Mouse (Mus musculus) liver, embryonic 11.5 days (tissue): Measurements from ENCODE around the gene Phka1. TPM values are rescaled to one million over a fixed set of nuclear protein-coding genes. Genes with fewer than 3 reads are reported as not detected.

Experiments
- ATAC-seq: fragments of 200-750 bp; cut with Nextera tagmentation; replicated peaks from 2 replicates; pipeline ENCODE4 v1.8.0; 2017; ENCODE audit warnings: moderate number of reproducible peaks, mild to moderate bottlenecking, moderate TSS enrichment, moderate library complexity; ENCODE audit not compliant: low FRiP score
- DNase-seq: peaks from one replicate; pipeline ENCODE4 v3.0.0-alpha.2; 2017; ENCODE audit warnings: low spot score
- H3K27ac ChIP-seq: fragments of 300-500 bp; sonication (generic); 2 replicates; pipeline ENCODE4 v1.5.1; 2014; ENCODE audit warnings: mild to moderate bottlenecking, low read depth, low read length, control low read depth
- H3K27me3 ChIP-seq: fragments of 300-500 bp; sonication (generic); replicated peaks from 2 replicates; pipeline ENCODE4 v1.6.1; 2014; ENCODE audit warnings: low read length, mixed read lengths; ENCODE audit not compliant: control insufficient read depth, insufficient read depth
- H3K36me3 ChIP-seq: fragments of 300-500 bp; sonication (generic); 2 replicates; pipeline ENCODE4 v1.6.1; 2014; ENCODE audit warnings: mild to moderate bottlenecking, low read length, moderate library complexity, mixed read lengths; ENCODE audit not compliant: control insufficient read depth, insufficient read depth
- H3K4me1 ChIP-seq: fragments of 300-500 bp; sonication (generic); replicated peaks from 2 replicates; pipeline ENCODE4 v1.6.1; 2014; ENCODE audit warnings: low read length, mixed read lengths; ENCODE audit not compliant: control insufficient read depth, insufficient read depth
- H3K4me2 ChIP-seq: fragments of 300-500 bp; sonication (generic); 2 replicates; pipeline ENCODE4 v1.6.1; 2014; ENCODE audit warnings: mild to moderate bottlenecking, control low read depth, moderate library complexity
- H3K4me3 ChIP-seq: fragments of 300-500 bp; sonication (generic); 2 replicates; pipeline ENCODE4 v1.5.1; 2014; ENCODE audit warnings: low read depth, low read length, control low read depth
- H3K9ac ChIP-seq: fragments of 300-500 bp; sonication (generic); 2 replicates; pipeline ENCODE4 v1.6.1; 2014; ENCODE audit warnings: low read depth, low read length, control low read depth
- H3K9me3 ChIP-seq: fragments of 300-500 bp; sonication (generic); 2 replicates; pipeline ENCODE4 v1.6.1; 2016; ENCODE audit warnings: low read length, inconsistent platforms, mixed read lengths; ENCODE audit not compliant: control insufficient read depth
- WGBS: fragments of 180-500 bp; shearing (Covaris S2); extraction: QIAGEN DNeasy Blood & Tissue Kit; methylation state at CpG from one replicate; pipeline ENCODE4 v1.1.7; 2014; 5-methylcytosine and 5-hydroxymethylcytosine counted together
- polyA plus RNA-seq: library from polyadenylated mRNA; unstranded; fragments of >200 nt; fragmentation: Nextera tagmentation; extraction: Ambion mirVana; gene quantifications from 2 replicates; pipeline ENCODE4 v1.2.1, GENCODE M21; 2014

Gene Phka1
- polyA plus RNA-seq, 1 experiment from 2014 or later = 3.8 TPM

DNA sequence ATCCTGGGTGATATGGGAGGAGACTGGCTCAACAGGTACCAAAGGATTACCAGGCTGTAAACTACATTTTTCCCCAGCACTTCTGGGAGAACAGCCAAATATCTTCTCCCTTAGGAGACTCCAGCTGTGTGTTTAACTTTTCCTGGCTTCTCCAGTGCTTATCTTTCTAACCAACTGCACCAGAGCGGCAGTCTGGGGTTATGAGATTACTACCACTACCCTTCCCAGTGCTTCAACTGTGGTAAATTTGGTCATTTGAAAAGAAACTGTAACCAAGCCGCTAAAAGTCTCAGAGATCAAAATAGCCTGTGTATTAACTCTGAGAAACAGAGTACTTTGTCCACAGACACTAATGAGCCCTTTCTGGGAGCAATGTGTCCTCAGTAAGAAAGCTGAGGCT, 42.8 kb downstream of the Phka1 start:
- no peak overlapping the region for H3K4me2 ChIP-seq
- H3K9ac ChIP-seq = no peak overlapping the region
- no peaks in the 10 kb centered on the region for H3K9me3 ChIP-seq
- H3K4me1 ChIP-seq = no peaks in the 10 kb centered on the region
- H3K36me3 ChIP-seq = no peaks in the 10 kb centered on the region
- DNase-seq (no peak), ATAC-seq (no peak; the same call in 1 of the 2 replicates)
- 48% methylated on average over 2 of the region's 2 CpGs for WGBS
- H3K4me3 ChIP-seq = no peak overlapping the region
- 0 out of 2 replicates have a peak, but pooled peaks cover 3% of the 10 kb centered on the region for H3K27me3 ChIP-seq
- H3K27ac ChIP-seq = no peak overlapping the region

GRCm38 (mm10) chrX:102588560-102588959, 55.5 kb downstream of the Phka1 start:
- DNase-seq = no peak
- no peak overlapping the region for H3K4me3 ChIP-seq
- WGBS = 73% methylated on average over 1 of the region's 1 CpGs
- no peaks in the 10 kb centered on the region for H3K4me1 ChIP-seq
- H3K4me2 ChIP-seq = no peak overlapping the region
- no peak for ATAC-seq
- no peak overlapping the region for H3K9ac ChIP-seq
- peaks cover 3% of the 10 kb centered on the region; the same call in 1 of the 2 replicates for H3K27me3 ChIP-seq
- no peaks in the 10 kb centered on the region for H3K36me3 ChIP-seq
- no peak overlapping the region for H3K27ac ChIP-seq
- H3K9me3 ChIP-seq = no peaks in the 10 kb centered on the region

- H3K9ac ChIP-seq = no peak overlapping the region
- 10% methylated on average over 1 of the region's 1 CpGs for WGBS
- peaks cover 3% of the 10 kb centered on the region; the same call in 1 of the 2 replicates for H3K27me3 ChIP-seq
- H3K4me1 ChIP-seq = no peaks in the 10 kb centered on the region
- H3K4me2 ChIP-seq = no peak overlapping the region
- DNase-seq = no peak
- H3K4me3 ChIP-seq = no peak overlapping the region
- no peak overlapping the region for H3K27ac ChIP-seq
- no peaks in the 10 kb centered on the region for H3K36me3 ChIP-seq
- no peaks in the 10 kb centered on the region for H3K9me3 ChIP-seq
- ATAC-seq = no peak
Observed at GRCm38 (mm10) chrX:102571186-102571585, 72.9 kb downstream of the Phka1 start.

DNA sequence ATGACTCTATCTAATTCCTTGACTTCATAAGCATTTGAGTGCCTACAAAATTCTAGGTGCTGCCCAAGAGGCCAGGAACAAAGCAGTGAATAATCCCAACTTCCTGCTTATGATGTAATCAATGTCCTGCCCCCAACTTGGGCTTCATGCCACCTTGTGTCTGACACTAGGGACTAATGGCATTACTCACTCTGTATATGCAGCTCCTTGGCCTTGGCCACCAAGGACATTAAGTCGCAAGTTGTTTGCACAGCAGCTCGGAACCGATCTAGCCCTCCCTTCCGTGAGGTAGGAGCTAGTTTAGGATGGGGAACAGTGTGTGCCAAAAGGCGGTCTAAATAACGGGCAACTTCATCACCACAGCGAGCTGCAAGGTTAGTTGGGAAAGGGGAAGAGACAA, 87.1 kb downstream of the Phka1 start:
- Histone ChIP-seq H3K9ac (no peak overlapping the region), H3K27ac (no peak overlapping the region), H3K9me3 (no peaks in the 10 kb centered on the region), H3K4me1 (no peaks in the 10 kb centered on the region), H3K36me3 (no peaks in the 10 kb centered on the region), H3K27me3 (peaks cover 4% of the 10 kb centered on the region), H3K4me3 (no peak overlapping the region), H3K4me2 (no peak overlapping the region)
- ATAC-seq (no peak), DNase-seq (no peak)
- 89% methylated on average over 7 of the region's 7 CpGs for WGBS

- Histone ChIP-seq H3K27ac (no peak overlapping the region), H3K4me2 (no peak overlapping the region), H3K9me3 (no peaks in the 10 kb centered on the region), H3K36me3 (no peaks in the 10 kb centered on the region), H3K4me3 (no peak overlapping the region), H3K27me3 (peaks cover 10% of the 10 kb centered on the region), H3K9ac (no peak overlapping the region), H3K4me1 (no peaks in the 10 kb centered on the region)
- ATAC-seq = no peak
- no peak for DNase-seq
- 58% methylated on average over 4 of the region's 4 CpGs for WGBS
Observed at GRCm38 (mm10) chrX:102509205-102509604, 134.8 kb downstream of the Phka1 start.

- peak within 1 kb of the TSS; percentile 65 for H3K4me3 ChIP-seq
- H3K9me3 ChIP-seq = no peaks in the 10 kb centered on the region
- DNase-seq = peak; percentile 40
- H3K4me2 ChIP-seq = peak within 1 kb of the TSS; percentile 66
- WGBS = 16% methylated on average over 26 of the region's 27 CpGs
- H3K27ac ChIP-seq = no peak within 1 kb of the TSS
- peak within 1 kb of the TSS; percentile 66 for H3K9ac ChIP-seq
- no peaks in the 10 kb centered on the region for H3K4me1 ChIP-seq
- peaks cover 13% of the 10 kb centered on the region for H3K27me3 ChIP-seq
- ATAC-seq = peak; percentile 83
- no peaks in the 10 kb centered on the region for H3K36me3 ChIP-seq
Observed at GRCm38 (mm10) chrX:102504644-102505481, 139.2 kb downstream of the Phka1 start, which contains the start of gene Hdac8. Hdac8 (minus strand) TSS chrX:102505359.

DNA sequence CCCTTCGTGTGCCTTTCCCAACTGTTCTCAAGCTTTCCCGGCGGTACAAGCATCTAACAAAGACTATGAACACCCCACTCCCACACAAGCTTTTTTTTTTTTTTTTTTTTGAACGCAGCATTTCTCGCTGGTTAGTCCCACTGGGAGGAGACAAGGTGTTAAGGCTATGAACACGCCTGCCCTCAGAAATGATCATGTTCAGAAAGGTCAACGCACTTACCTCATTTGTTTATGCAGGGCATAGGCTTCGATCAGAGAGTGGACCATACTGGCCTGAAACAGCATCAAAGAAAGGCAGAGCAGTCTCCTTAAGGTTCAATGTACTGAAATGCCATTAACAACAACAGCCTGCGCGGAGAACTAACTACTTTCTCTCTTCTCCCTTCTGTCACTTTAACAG, 139.9 kb downstream of the Phka1 start:
- H3K9me3 ChIP-seq = no peaks in the 10 kb centered on the region
- DNase-seq (no peak), ATAC-seq (no peak)
- peaks cover 9% of the 10 kb centered on the region for H3K27me3 ChIP-seq
- peak overlapping the region; percentile 65 for H3K4me3 ChIP-seq
- no peaks in the 10 kb centered on the region for H3K36me3 ChIP-seq
- 33% methylated on average over 10 of the region's 10 CpGs for WGBS
- H3K9ac ChIP-seq = peak overlapping the region; percentile 66; the same call in 1 of the 2 replicates
- H3K4me2 ChIP-seq = peak overlapping the region; percentile 66
- no peak overlapping the region for H3K27ac ChIP-seq
- H3K4me1 ChIP-seq = no peaks in the 10 kb centered on the region

DNA sequence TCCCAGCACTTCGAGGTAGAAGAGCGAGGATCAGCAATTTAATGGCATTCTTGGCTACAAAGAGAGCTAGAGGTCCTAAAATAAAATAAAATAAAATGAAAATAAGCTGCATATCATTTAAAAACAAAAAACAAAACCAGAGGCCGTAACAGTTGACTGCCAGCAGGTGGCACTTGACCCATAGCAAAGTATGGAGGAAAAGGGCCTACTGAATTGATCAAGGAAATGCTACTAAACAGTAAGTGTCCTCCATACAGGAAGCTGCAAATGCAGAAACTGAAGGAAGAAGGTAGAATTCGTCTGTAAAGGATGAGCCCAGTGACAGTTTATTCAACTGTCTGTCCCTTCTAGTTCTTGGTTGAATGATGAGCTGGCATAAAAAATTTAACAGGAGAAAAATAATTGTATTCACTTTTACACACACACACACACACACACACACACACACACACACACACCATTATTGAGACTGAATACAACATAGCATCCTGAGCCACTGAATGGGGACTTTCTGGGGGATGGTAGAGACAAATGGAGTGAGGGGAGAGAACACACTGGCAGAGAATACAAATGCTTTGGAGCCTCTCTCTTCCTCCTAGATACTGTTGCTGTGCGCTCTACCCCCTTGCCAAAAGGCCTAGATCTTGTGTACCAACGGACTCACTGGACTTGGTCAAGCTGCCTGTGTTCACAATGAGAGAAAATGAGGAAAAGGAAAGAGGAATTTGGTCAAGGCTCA, 149.9 kb downstream of the Phka1 start:
- H3K4me1 ChIP-seq = no peaks in the 10 kb centered on the region
- ATAC-seq (no peak), DNase-seq (no peak)
- H3K36me3 ChIP-seq = no peaks in the 10 kb centered on the region
- H3K4me3 ChIP-seq = no peak overlapping the region
- H3K27ac ChIP-seq = no peak overlapping the region
- H3K9ac ChIP-seq = no peak overlapping the region
- no peak overlapping the region for H3K4me2 ChIP-seq
- H3K9me3 ChIP-seq = no peaks in the 10 kb centered on the region
- H3K27me3 ChIP-seq = no peaks in the 10 kb centered on the region; the same call in 1 of the 2 replicates
- WGBS = 63% methylated on average over 6 of the region's 6 CpGs
